Mouse (Mus musculus): ENCODE measurements around the gene Slc25a23. TPM values are rescaled to one million over a fixed set of nuclear protein-coding genes. Genes with fewer than 3 reads are reported as not detected.
A peak's percentile ranks its signal among the peaks of the same experiment; 100 is the strongest.

Gene Slc25a23
- polyA plus RNA-seq, 1 experiment: 10.4 TPM

DNA sequence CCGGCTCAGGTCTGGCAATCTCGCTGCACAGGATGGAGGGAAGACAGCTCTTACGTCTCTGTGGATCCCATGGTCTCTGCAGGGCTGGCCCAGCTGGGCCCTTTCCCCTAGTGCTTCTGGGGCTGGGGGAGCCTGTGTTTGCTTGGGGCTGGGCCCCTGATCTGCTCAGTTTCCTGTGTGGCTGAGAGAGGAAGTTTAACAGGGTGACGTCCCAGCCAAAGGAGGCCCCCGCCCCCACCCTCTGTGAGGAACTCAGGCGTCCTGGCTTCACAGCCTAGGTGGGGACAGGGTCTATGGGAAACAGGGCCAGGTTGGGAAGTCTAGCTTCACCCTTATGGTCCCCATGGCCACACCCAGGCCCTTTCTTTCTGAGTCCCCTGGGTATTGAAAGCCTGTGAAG lies 18.7 kb upstream of the Slc25a23 start, which contains the start of gene Dennd1c:
Gene Dennd1c, minus strand, starts transcription at position 179 of the 400 bp plus-strand sequence.
- no peak within 1 kb of the TSS for H3K27ac ChIP-seq (ENCODE audit: insufficient read depth, low read length)
- no peak within 1 kb of the TSS for H3K4me3 ChIP-seq (ENCODE audit: insufficient read depth, low read length)
- no peaks in the 10 kb centered on the region for H3K4me1 ChIP-seq (ENCODE audit: control insufficient read depth, insufficient read depth, low read length)
- TF ChIP-seq POLR2A (IDR thresholded peaks at IDR 0.05; ENCODE audit: low read depth, low read length) (no peak), CTCF (IDR thresholded peaks at IDR 0.05; ENCODE audit: borderline replicate concordance, insufficient read depth, low read length) (no peak)

DNA sequence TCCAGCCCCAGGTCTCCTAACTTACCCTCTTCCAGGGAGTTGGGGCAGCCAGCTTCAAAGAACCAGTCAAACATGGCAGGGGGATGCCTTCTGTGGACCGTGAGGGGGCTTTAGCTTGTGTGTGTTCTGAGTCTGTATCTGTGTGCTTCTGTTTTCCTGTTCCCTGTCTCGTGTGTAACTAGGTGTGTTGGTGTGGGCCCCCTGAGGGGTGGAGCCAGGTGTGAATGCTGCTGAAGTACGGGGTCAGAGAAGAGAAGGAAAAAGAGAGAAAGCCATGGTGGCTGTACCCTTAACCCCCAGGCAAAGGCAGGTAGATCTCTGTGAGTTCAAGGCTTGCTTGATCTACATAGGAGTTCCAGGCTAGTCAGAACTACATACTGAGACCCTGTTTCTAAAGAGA lies 17.3 kb upstream of the Slc25a23 start:
- Histone ChIP-seq H3K4me3 (ENCODE audit: insufficient read depth, low read length) (no peak overlapping the region), H3K27ac (ENCODE audit: insufficient read depth, low read length) (no peak overlapping the region), H3K4me1 (ENCODE audit: control insufficient read depth, insufficient read depth, low read length) (no peaks in the 10 kb centered on the region)
- TF ChIP-seq POLR2A (IDR thresholded peaks at IDR 0.05; ENCODE audit: low read depth, low read length) (no peak), CTCF (IDR thresholded peaks at IDR 0.05; ENCODE audit: borderline replicate concordance, insufficient read depth, low read length) (no peak)

DNA sequence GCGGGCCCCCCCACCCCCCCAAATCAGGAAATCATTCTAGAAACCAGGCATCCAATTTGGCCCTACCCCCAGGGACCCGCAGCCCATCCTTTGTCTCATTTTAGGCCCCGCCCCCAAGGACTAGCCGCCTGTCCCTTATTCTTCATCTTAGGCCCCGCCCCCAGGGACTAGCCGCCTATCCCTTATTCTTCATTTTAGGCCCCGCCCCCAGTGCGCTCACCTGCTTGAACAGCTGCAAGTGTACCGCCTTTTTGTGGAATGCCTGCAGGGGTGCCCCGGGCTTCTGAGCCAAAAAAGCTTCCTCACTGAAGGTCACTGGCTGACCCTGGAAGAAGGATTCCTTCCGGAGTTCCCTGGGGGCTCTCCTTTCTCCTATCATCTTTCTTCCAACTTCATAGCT lies 11.0 kb upstream of the Slc25a23 start:
- H3K4me1 ChIP-seq (ENCODE audit: control insufficient read depth, insufficient read depth, low read length): no peaks in the 10 kb centered on the region
- H3K4me3 ChIP-seq (ENCODE audit: insufficient read depth, low read length): no peak overlapping the region
- TF ChIP-seq POLR2A (IDR thresholded peaks at IDR 0.05; ENCODE audit: low read depth, low read length): no peak
- H3K27ac ChIP-seq (ENCODE audit: insufficient read depth, low read length): no peak overlapping the region

DNA sequence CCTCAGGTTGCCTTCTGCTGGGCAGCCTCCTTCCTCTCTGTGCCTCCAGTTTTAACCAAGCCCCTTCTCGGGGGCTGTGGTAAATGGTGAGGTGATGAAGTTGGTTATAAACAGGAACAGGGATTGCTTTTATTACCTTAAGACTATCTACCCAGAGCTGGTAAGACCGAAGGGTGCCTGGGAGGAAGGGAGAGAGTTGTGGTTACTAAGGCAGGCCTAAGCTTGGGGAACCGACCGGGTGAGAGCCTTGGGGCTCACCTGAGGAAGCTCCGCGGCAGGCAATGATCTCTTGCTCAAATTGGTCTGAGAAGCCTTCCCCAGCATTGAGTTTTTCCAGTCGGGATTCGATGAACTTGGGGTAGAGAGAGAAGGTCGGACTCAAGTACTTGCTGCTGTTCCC lies 10.6 kb upstream of the Slc25a23 start:
- H3K4me1 ChIP-seq (ENCODE audit: control insufficient read depth, insufficient read depth, low read length): no peaks in the 10 kb centered on the region
- H3K4me3 ChIP-seq (ENCODE audit: insufficient read depth, low read length): no peak overlapping the region
- H3K27ac ChIP-seq (ENCODE audit: insufficient read depth, low read length): no peak overlapping the region
- TF ChIP-seq CTCF (IDR thresholded peaks at IDR 0.05; ENCODE audit: borderline replicate concordance, insufficient read depth, low read length): no peak
- no peak for TF ChIP-seq POLR2A (IDR thresholded peaks at IDR 0.05; ENCODE audit: low read depth, low read length)

DNA sequence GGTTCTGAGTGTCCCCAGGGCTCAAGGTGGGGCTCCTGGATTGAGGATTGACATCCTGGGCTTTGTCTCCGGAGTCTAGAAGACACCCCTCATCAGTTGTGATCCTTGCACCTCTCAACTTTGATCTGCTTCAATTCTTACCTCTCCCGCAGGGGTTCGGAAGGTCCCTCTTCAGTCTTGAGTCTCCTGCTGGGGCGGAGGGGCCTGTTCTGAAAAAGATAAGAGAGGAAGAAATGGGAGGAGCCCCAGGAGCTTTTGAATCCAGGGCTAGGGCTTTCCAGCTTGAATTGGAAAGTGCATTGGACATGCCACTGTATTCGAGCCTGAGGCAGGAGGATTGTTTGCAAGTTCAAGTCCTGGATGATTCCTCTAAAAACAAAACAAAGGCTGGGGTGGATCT lies 7.2 kb upstream of the Slc25a23 start:
- no peaks in the 10 kb centered on the region for H3K4me1 ChIP-seq (ENCODE audit: control insufficient read depth, insufficient read depth, low read length)
- no peak overlapping the region for H3K4me3 ChIP-seq (ENCODE audit: insufficient read depth, low read length)
- TF ChIP-seq POLR2A (IDR thresholded peaks at IDR 0.05; ENCODE audit: low read depth, low read length): no peak
- no peak for TF ChIP-seq CTCF (IDR thresholded peaks at IDR 0.05; ENCODE audit: borderline replicate concordance, insufficient read depth, low read length)
- H3K27ac ChIP-seq (ENCODE audit: insufficient read depth, low read length): no peak overlapping the region

DNA sequence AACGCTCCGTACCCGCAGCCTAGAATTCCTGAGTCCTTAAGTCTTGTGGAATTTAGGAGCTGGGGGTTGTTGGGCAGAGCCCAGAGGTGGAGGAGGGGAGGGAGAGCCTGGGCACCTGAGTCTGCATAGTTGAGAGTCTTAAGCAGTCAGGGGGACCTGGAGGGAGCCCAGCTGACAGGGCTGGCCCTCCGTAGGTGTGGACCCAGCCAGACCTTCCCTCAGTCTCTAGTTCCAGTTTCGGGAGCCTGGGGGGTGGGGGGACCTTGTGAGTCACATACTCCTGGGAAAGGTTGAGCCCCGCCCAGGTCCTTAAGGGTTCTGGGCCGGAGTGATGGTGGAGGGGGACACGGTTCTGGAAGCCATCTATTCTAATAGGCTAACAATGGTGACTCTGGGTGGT lies 3.4 kb upstream of the Slc25a23 start:
- no peak overlapping the region for H3K4me3 ChIP-seq (ENCODE audit: insufficient read depth, low read length)
- H3K27ac ChIP-seq (ENCODE audit: insufficient read depth, low read length): no peak overlapping the region
- H3K4me1 ChIP-seq (ENCODE audit: control insufficient read depth, insufficient read depth, low read length): no peaks in the 10 kb centered on the region
- no peak for TF ChIP-seq CTCF (IDR thresholded peaks at IDR 0.05; ENCODE audit: borderline replicate concordance, insufficient read depth, low read length)
- TF ChIP-seq POLR2A (IDR thresholded peaks at IDR 0.05; ENCODE audit: low read depth, low read length): no peak

DNA sequence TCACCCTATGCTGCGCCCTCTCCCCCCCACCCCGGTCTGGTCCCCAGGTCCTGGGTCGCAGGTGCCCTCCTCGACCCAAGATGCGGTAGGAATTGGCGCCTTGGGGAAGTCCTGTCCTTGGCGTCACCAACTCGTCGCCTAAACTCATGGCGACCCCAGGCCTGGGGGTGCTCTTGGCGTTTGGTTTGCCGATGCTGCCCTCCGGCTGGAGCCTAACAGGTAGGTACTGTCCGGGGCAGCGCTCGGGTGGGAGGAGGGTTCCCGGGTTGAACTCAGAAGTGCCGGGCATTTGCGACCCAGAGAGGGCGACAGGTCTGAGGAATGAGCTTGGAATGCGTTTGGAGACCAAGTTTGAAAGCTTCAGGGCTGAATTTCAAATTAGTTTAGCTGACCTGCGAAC lies 2.9 kb upstream of the Slc25a23 start:
- H3K4me3 ChIP-seq (ENCODE audit: insufficient read depth, low read length): no peak overlapping the region
- H3K4me1 ChIP-seq (ENCODE audit: control insufficient read depth, insufficient read depth, low read length): no peaks in the 10 kb centered on the region
- TF ChIP-seq POLR2A (IDR thresholded peaks at IDR 0.05; ENCODE audit: low read depth, low read length) (no peak), CTCF (IDR thresholded peaks at IDR 0.05; ENCODE audit: borderline replicate concordance, insufficient read depth, low read length) (no peak)
- H3K27ac ChIP-seq (ENCODE audit: insufficient read depth, low read length): no peak overlapping the region

DNA sequence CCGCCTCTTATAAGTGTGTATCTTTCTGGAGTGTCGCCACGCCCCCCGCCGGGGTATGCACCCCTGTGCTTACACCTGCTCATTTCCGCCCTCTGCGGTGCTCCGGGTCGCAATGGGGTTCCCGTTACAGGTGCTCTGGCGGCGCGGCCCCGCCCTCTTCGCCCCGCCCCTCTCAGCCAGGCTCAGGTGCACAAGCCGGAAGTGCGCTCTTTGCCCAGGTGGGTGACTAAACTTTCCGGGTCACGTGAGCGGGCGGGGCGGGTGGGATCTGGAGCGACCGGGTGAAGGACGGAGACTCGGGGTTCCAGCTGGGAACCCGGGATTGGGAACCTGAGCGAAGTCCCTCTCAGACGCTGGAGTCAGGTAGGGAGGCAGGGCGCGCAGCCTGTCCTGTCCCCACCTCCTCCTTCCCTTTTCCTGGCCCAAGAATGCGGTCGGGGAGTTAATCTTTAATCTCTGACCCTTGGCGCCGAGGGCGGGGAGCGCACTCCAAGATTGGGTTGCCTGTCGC lies 2.4 kb upstream of the Slc25a23 start:
- Histone ChIP-seq H3K27ac (ENCODE audit: insufficient read depth, low read length) (no peak overlapping the region), H3K4me3 (ENCODE audit: insufficient read depth, low read length) (no peak overlapping the region), H3K4me1 (ENCODE audit: control insufficient read depth, insufficient read depth, low read length) (no peaks in the 10 kb centered on the region)
- TF ChIP-seq CTCF (IDR thresholded peaks at IDR 0.05; ENCODE audit: borderline replicate concordance, insufficient read depth, low read length): no peak
- TF ChIP-seq POLR2A (IDR thresholded peaks at IDR 0.05; ENCODE audit: low read depth, low read length): no peak

DNA sequence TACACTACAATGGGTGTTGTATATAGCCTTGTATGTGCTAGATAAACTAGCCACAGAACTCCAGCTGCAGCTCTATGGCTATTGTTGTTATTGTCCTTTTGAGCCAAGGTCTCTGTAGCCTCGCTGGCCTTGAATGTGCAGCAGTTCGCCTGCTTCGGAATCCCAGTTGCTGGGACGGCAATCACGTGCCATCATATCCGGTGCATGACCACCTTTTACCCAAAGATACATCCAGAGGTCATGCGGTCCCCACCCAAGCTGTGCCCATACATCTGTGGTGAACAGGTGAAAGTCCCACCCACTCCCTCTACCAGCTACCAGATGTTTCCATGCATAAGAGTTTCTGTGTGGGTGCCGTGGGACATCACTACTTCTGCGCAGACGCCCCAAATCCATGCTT lies 1.4 kb upstream of the Slc25a23 start:
- H3K27ac ChIP-seq (ENCODE audit: insufficient read depth, low read length): no peak overlapping the region
- H3K4me3 ChIP-seq (ENCODE audit: insufficient read depth, low read length): no peak overlapping the region
- H3K4me1 ChIP-seq (ENCODE audit: control insufficient read depth, insufficient read depth, low read length): no peaks in the 10 kb centered on the region
- TF ChIP-seq POLR2A (IDR thresholded peaks at IDR 0.05; ENCODE audit: low read depth, low read length) (no peak), CTCF (IDR thresholded peaks at IDR 0.05; ENCODE audit: borderline replicate concordance, insufficient read depth, low read length) (no peak)

DNA sequence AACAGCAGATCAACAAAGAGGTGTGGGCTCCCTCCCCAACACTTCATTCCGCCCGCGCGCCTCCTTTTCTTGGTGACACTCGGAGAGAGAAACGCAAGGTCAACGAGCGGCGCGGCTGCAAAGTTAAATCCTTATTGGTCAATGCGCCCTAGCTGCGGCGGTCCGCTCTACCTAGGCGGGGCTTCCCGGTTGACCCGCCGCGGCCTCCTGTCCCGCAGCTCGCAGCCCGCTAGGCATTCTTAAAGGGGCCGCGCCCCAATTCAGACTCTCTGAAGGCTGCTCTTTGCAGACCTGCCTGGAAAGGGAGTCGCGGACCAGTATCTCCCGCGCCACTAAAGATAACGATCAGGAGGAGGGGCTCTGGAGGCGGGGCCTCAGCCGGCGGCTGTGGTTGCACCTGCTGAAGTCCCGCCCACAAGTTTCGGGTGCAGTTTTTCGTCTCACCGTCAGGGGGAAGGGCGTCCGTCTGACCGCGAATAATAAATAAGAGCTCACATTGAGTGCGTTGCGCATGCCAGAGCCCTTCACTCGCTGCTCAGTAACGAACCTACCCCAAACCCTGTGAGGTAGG lies 653 bp upstream of the Slc25a23 start:
- H3K4me1 ChIP-seq (ENCODE audit: control insufficient read depth, insufficient read depth, low read length): no peaks in the 10 kb centered on the region
- H3K27ac ChIP-seq (ENCODE audit: insufficient read depth, low read length): no peak overlapping the region
- no peak for TF ChIP-seq POLR2A (IDR thresholded peaks at IDR 0.05; ENCODE audit: low read depth, low read length)
- no peak for TF ChIP-seq CTCF (IDR thresholded peaks at IDR 0.05; ENCODE audit: borderline replicate concordance, insufficient read depth, low read length)
- peak overlapping the region; percentile 80 for H3K4me3 ChIP-seq (ENCODE audit: insufficient read depth, low read length)
